Mouse (Mus musculus) ES-E14 (cell line): ENCODE data around the gene Mien1.

ENCODE experiments used
- HCFC1 ChIP-seq: IDR thresholded peaks from 2 replicates; pipeline ENCODE4 v1.6.1; 2012; ENCODE audit warnings: low read length, inconsistent platforms, borderline replicate concordance; ENCODE audit not compliant: insufficient read depth
- ZC3H11A ChIP-seq: IDR thresholded peaks from 2 replicates; pipeline ENCODE4 v1.6.1; 2012; ENCODE audit warnings: low read depth, mild to moderate bottlenecking, inconsistent platforms, low read length, borderline replicate concordance
- ZNF384 ChIP-seq: IDR thresholded peaks from 2 replicates; pipeline ENCODE4 v1.6.1; 2012; ENCODE audit warnings: low read depth, low read length, inconsistent platforms

GRCm38 (mm10) chr11:98408872-98409271 lies 29.9 kb downstream of the Mien1 start:
- no peak for TF ChIP-seq ZNF384
- TF ChIP-seq HCFC1 = no peak
- no peak for TF ChIP-seq ZC3H11A
